Mouse (Mus musculus) gastrocnemius, postnatal 10 days (tissue): ENCODE results near the gene Klf11. TPM values are rescaled to one million over a fixed set of nuclear protein-coding genes. Genes with fewer than 3 reads are reported as not detected.

Experiments used
- DNase-seq: peaks from one replicate; pipeline ENCODE4 v3.0.0; 2021; ENCODE audit warnings: mixed read lengths
- total RNA-seq, 2 experiments: library from RNA; stranded (reverse); gene quantifications; 2 replicates each; pipeline ENCODE4 v1.2.3; 2021

The Klf11 gene
- total RNA-seq, 2 experiments from 2014 or later = 9.5 to 11.4 TPM

- no peak for DNase-seq
These were observed 54.6 kb downstream of the Klf11 start for GRCm38 (mm10) chr12:24705502-24706263.

- DNase-seq = no peak
These were observed 55.8 kb downstream of the Klf11 start for GRCm38 (mm10) chr12:24706764-24707479.

- no peak for DNase-seq
These were observed 56.4 kb downstream of the Klf11 start for GRCm38 (mm10) chr12:24707480-24707802.

GRCm38 (mm10) chr12:24707954-24708823, 57.1 kb downstream of the Klf11 start, which contains the start of gene Rrm2:
Gene Rrm2, plus strand, starts transcription at chr12:24708241.
- DNase-seq = peak; percentile 98

GRCm38 (mm10) chr12:24708824-24709218, 57.7 kb downstream of the Klf11 start:
- no peak for DNase-seq

- DNase-seq = no peak
These were observed 58.3 kb downstream of the Klf11 start for GRCm38 (mm10) chr12:24709409-24709808.

GRCm38 (mm10) chr12:24709831-24710508, 58.9 kb downstream of the Klf11 start:
- peak; percentile 42 for DNase-seq

- no peak for DNase-seq
These were observed 59.6 kb downstream of the Klf11 start for GRCm38 (mm10) chr12:24710672-24711071.

Other genes starting within 250 kb of the Klf11 start
- gene Taf1b, start 152.9 kb upstream of the Klf11 start, total RNA-seq = 10 to 100 TPM in 1 of 2 experiments, 1 to 10 TPM in 1; 7.2 to 10.6 TPM
- gene Grhl1, start 79.0 kb upstream of the Klf11 start, total RNA-seq = under 1 TPM; 0.19 to 0.20 TPM
- gene Cys1, start 30.5 kb downstream of the Klf11 start, total RNA-seq = 1 to 10 TPM; 7.4 to 8.3 TPM
- 10 to 100 TPM; 13.5 to 21.2 TPM for gene Rrm2, start 57.0 kb downstream of the Klf11 start, total RNA-seq
- gene Mboat2, start 179.6 kb downstream of the Klf11 start, total RNA-seq = 1 to 10 TPM; 7.1 to 8.4 TPM